Mouse (Mus musculus) olfactory bulb, adult 2 months (tissue): ENCODE measurements around the gene Actr1b.

ENCODE experiments used
- CTCF ChIP-seq: fragments of 200-500 bp; IDR thresholded peaks from 2 replicates; pipeline ENCODE4 v1.5.1; 2012; ENCODE audit warnings: low read depth, mild to moderate bottlenecking, low read length, moderate library complexity; ENCODE audit not compliant: insufficient read depth
- POLR2A ChIP-seq: fragments of 200-500 bp; IDR thresholded peaks from 2 replicates; pipeline ENCODE4 v1.6.1; 2012; ENCODE audit warnings: mild to moderate bottlenecking, low read depth, low read length, moderate library complexity; ENCODE audit not compliant: insufficient read depth

GRCm38 (mm10) chr1:36709055-36709853 is 5.0 kb downstream of the Actr1b start:
- no peak for TF ChIP-seq CTCF
- TF ChIP-seq POLR2A: no peak
